Comparison of ENCODE assay signal across 28 mouse cellular contexts in the genomic region with DNA sequence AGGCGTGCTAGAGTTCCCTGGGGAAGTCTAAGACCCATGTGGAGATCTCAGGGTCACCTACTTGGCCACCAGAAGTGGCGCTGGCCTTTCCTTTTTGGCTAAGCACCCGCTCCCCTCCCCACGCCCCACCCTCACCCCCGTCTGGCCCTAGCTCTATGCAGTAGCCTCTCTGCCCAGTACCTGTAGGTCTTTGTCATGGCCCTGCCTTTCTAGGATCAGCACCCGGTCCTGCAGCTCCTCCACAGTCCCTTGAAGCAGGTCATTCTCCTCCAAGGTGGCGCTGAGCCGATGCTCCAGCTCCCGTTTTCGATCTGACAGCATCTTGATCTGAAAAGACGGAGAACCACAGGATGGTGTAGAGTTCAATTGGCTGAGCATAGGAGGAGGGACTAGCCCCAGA. TPM values are rescaled to one million over a fixed set of nuclear protein-coding genes. Genes with fewer than 3 reads are reported as not detected.
DNase-seq lines count a peak whose midpoint lies in the region; ATAC-seq lines count a peak whose summit lies in the region.
"Had no signal": no experiment of that assay in that cellular context is flagged by ENCODE, and none has a peak within 500 bp of the region (broad histone marks: within the 10 kb centered on the region; RNA-seq: fewer than 3 reads in every experiment).

No protein-coding gene starts in this region.

- H3K27me3 ChIP-seq in hindbrain, embryonic 10.5 days (ENCODE audit: insufficient read depth, poor library complexity, severe bottlenecking): no peaks in the 10 kb centered on the region
- H3K27me3 ChIP-seq in hindbrain, embryonic 12.5 days: no peaks in the 10 kb centered on the region
- H3K27me3 ChIP-seq in stomach, embryonic 16.5 days (ENCODE audit: control insufficient read depth, insufficient read depth, low read length): no peaks in the 10 kb centered on the region
- H3K27me3 ChIP-seq: embryonic facial prominence, embryonic 13.5 days; forebrain, embryonic 15.5 days had no signal

- H3K27ac ChIP-seq in hindbrain, embryonic 10.5 days: peak overlapping the region; percentile 41; the same call in 1 of the 2 replicates
- H3K27ac ChIP-seq in hindbrain, embryonic 12.5 days: no peak overlapping the region
- H3K27ac ChIP-seq in stomach, embryonic 16.5 days (ENCODE audit: low read length): no peak overlapping the region
- H3K27ac ChIP-seq: embryonic facial prominence, embryonic 10.5 days; embryonic facial prominence, embryonic 13.5 days; forebrain, embryonic 12.5 days; forebrain, embryonic 15.5 days; heart, embryonic 15.5 days; hindbrain, embryonic 14.5 days; hindbrain, postnatal 0 days had no signal

- DNase-seq in hindbrain, embryonic 10.5 days (ENCODE audit: low spot score): no peak
- peak; percentile 22 for DNase-seq in testis, postnatal 10 days (ENCODE audit: low spot score)
- no peak for DNase-seq in testis, postnatal 14 days (ENCODE audit: low spot score)
- DNase-seq in layer of hippocampus, adult 11-12 months (ENCODE audit: low spot score): no peak
- DNase-seq: adrenal gland, adult 8-10 months; adrenal gland, postnatal 25 days; cerebellum, adult 11-12 months; cerebellum, adult 8-10 months; cerebellum, postnatal 10 days; cerebellum, postnatal 36 days; embryo, embryonic 11 days; gastrocnemius, postnatal 10 days; gastrocnemius, postnatal 36 days; heart, postnatal 10 days had no signal

- 91% methylated on average over 11 of the region's 11 CpGs for WGBS in hindbrain, embryonic 10.5 days
- 91% methylated on average over 11 of the region's 11 CpGs for WGBS in hindbrain, embryonic 12.5 days
- 78% methylated on average over 11 of the region's 11 CpGs for WGBS in stomach, embryonic 16.5 days

- no peaks in the 10 kb centered on the region for H3K9me3 ChIP-seq in hindbrain, embryonic 10.5 days
- H3K9me3 ChIP-seq in hindbrain, embryonic 12.5 days (replicated peaks): no peaks in the 10 kb centered on the region
- peaks cover 3% of the 10 kb centered on the region; the same call in 1 of the 2 replicates for H3K9me3 ChIP-seq in stomach, embryonic 16.5 days (replicated peaks; ENCODE audit: control insufficient read depth, low read length)
- H3K9me3 ChIP-seq: embryonic facial prominence, embryonic 10.5 days; embryonic facial prominence, embryonic 13.5 days; forebrain, embryonic 12.5 days; forebrain, embryonic 15.5 days; heart, embryonic 12.5 days; heart, embryonic 15.5 days had no signal

- ATAC-seq in hindbrain, embryonic 12.5 days (ENCODE audit: low FRiP score): no peak
- 0 out of 2 replicates have a peak, but pooled peaks have one; percentile 8 for ATAC-seq in stomach, embryonic 16.5 days (ENCODE audit: insufficient read depth, low FRiP score)
- ATAC-seq: activated CD4-positive, CD25-positive, alpha-beta regulatory T cell, adult 4 months; CD4-positive, CD25-positive, alpha-beta regulatory T cell, adult 4 months; forebrain, embryonic 15.5 days; hindbrain, postnatal 0 days; inflammation-experienced regulatory T-cells, adult 6 months had no signal

- H3K36me3 ChIP-seq in hindbrain, embryonic 10.5 days: no peaks in the 10 kb centered on the region
- no peaks in the 10 kb centered on the region for H3K36me3 ChIP-seq in hindbrain, embryonic 12.5 days
- H3K36me3 ChIP-seq in stomach, embryonic 16.5 days (ENCODE audit: control insufficient read depth, insufficient read depth, low read length): no peaks in the 10 kb centered on the region
- H3K36me3 ChIP-seq: embryonic facial prominence, embryonic 10.5 days; embryonic facial prominence, embryonic 13.5 days; forebrain, embryonic 12.5 days; forebrain, embryonic 15.5 days; heart, embryonic 12.5 days; heart, embryonic 15.5 days had no signal

- H3K4me3 ChIP-seq in hindbrain, embryonic 10.5 days: no peak overlapping the region
- H3K4me3 ChIP-seq in hindbrain, embryonic 12.5 days: no peak overlapping the region
- no peak overlapping the region for H3K4me3 ChIP-seq in stomach, embryonic 16.5 days (replicated peaks; ENCODE audit: low read length)
- H3K4me3 ChIP-seq: embryonic facial prominence, embryonic 10.5 days; embryonic facial prominence, embryonic 13.5 days; erythroblast, embryonic 14.5 days; forebrain, embryonic 12.5 days; forebrain, embryonic 15.5 days; heart, embryonic 12.5 days; heart, embryonic 15.5 days had no signal

- no peak overlapping the region for H3K4me2 ChIP-seq in hindbrain, embryonic 12.5 days (replicated peaks)
- H3K4me2 ChIP-seq in stomach, embryonic 16.5 days (ENCODE audit: low read depth, low read length): no peak overlapping the region
- H3K4me2 ChIP-seq: embryonic facial prominence, embryonic 13.5 days; forebrain, embryonic 12.5 days; forebrain, embryonic 15.5 days; heart, embryonic 12.5 days; heart, embryonic 15.5 days; hindbrain, embryonic 14.5 days had no signal

- H3K9ac ChIP-seq in hindbrain, embryonic 12.5 days: no peak overlapping the region
- no peak overlapping the region for H3K9ac ChIP-seq in stomach, embryonic 16.5 days (ENCODE audit: low read length)
- H3K9ac ChIP-seq: embryonic facial prominence, embryonic 13.5 days; forebrain, embryonic 12.5 days; forebrain, embryonic 15.5 days; heart, embryonic 12.5 days; heart, embryonic 15.5 days; hindbrain, embryonic 14.5 days had no signal

- H3K4me1 ChIP-seq in hindbrain, embryonic 10.5 days (replicated peaks): peaks cover 32% of the 10 kb centered on the region; the same call in 1 of the 2 replicates
- 0 out of 2 replicates have a peak, but pooled peaks cover 3% of the 10 kb centered on the region for H3K4me1 ChIP-seq in hindbrain, embryonic 12.5 days
- no peaks in the 10 kb centered on the region; the same call in 1 of the 2 replicates for H3K4me1 ChIP-seq in stomach, embryonic 16.5 days (ENCODE audit: control insufficient read depth, insufficient read depth, low read length)
- H3K4me1 ChIP-seq: embryonic facial prominence, embryonic 13.5 days; heart, embryonic 15.5 days had no signal

RNA-seq across cellular contexts. Expression of a gene that starts 38.3 kb away (rescaled TPM):
- polyA plus RNA-seq in hindbrain, embryonic 10.5 days (2016; fragmentation: Nextera tagmentation; extraction: Ambion mirVana): 13.3 and 15.7 TPM in 2 replicates
- polyA plus RNA-seq in hindbrain, embryonic 12.5 days (2016; fragmentation: Nextera tagmentation; extraction: Ambion mirVana): 19.7 and 20.6 TPM in 2 replicates
- 4.4 and 5.5 TPM in 2 replicates for polyA plus RNA-seq in stomach, embryonic 16.5 days (2015; fragmentation: Nextera tagmentation; extraction: Ambion mirVana)
